Mouse (Mus musculus) CD8-positive naive resting alpha-beta T cell, adult 57 days (primary cell): ENCODE data around the gene Dnase2b. TPM values are rescaled to one million over a fixed set of nuclear protein-coding genes. Genes with fewer than 3 reads are reported as not detected.

ENCODE experiments used
- total RNA-seq: library from RNA; stranded (reverse); gene quantifications from one replicate; pipeline ENCODE4 v1.2.4, GENCODE M21; 2023

Dnase2b gene
- total RNA-seq: not detected

DNA sequence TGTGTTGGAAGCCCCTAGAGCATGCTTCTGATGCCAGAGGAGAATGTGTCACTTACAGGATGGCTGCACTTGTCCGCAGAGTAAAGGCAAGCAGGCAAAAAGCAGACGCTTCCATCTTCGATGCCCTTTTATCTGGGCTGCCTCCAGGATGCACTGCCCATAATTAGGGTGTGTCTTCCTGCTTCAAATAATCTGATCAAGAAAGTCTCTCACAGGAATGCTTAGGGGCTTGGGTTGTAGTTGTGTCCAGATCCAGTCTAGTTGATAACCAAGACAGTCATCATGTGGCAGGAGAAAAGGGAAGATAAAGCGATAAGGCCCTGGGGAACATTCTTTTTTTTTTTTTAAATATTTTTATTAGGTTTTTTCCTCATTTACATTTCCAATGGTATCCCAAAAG is at the start of gene Dnase2b:
TSS of gene Dnase2b (minus strand) at position 101 of the 400 bp plus-strand sequence.

GRCm38 (mm10) chr3:146651217-146651616 is 35.8 kb upstream of the Dnase2b start, which contains the start of gene 4930503B20Rik:
Gene 4930503B20Rik, minus strand, starts transcription at chr3:146651317.

GRCm38 (mm10) chr3:146570148-146570782 is 45.1 kb downstream of the Dnase2b start, which contains the start of gene Uox:
Gene Uox, plus strand, starts transcription at chr3:146570426.

Other genes with a start within 250 kb of the Dnase2b start
- gene Ssx2ip, start 211.0 kb downstream of the Dnase2b start, total RNA-seq: 4.4 TPM
- 11.4 TPM for gene Ctbs, start 165.8 kb downstream of the Dnase2b start, total RNA-seq
- 8.8 TPM for gene Spata1, start 115.8 kb downstream of the Dnase2b start, total RNA-seq
- 143 TPM for gene Gng5, start 115.8 kb downstream of the Dnase2b start, total RNA-seq
- gene Rpf1, start 94.2 kb downstream of the Dnase2b start, total RNA-seq: 108 TPM
- gene Uox, start 45.2 kb downstream of the Dnase2b start, total RNA-seq: not detected
- gene 4930503B20Rik, start 35.7 kb upstream of the Dnase2b start, total RNA-seq: not detected
- not detected for gene Samd13, start 70.0 kb upstream of the Dnase2b start, total RNA-seq
- gene Prkacb, start 197.4 kb upstream of the Dnase2b start, total RNA-seq: 144 TPM
- gene Ttll7, start 236.8 kb upstream of the Dnase2b start, total RNA-seq: not detected